Mouse (Mus musculus): ENCODE measurements around the gene Sostdc1. TPM values are rescaled to one million over a fixed set of nuclear protein-coding genes. Genes with fewer than 3 reads are reported as not detected.

The Sostdc1 gene
- total RNA-seq, 2 experiments from 2014 or later = not detected

- no peak for ATAC-seq (replicated peaks; ENCODE audit: poor library complexity, severe bottlenecking)
These were observed 50.1 kb downstream of the Sostdc1 start for GRCm38 (mm10) chr12:36364013-36364412.

Other genes starting within 250 kb of the Sostdc1 start
- gene Ankmy2, start 157.0 kb upstream of the Sostdc1 start, total RNA-seq (2014; fragmentation: Nextera tagmentation) = 22.3 and 26.5 TPM in 2 replicates
- 23.0 and 25.3 TPM in 2 replicates for gene Ankmy2, start 157.0 kb upstream of the Sostdc1 start, total RNA-seq (2017)
- 133 and 156 TPM in 2 replicates for gene Bzw2, start 156.1 kb upstream of the Sostdc1 start, total RNA-seq (2014; fragmentation: Nextera tagmentation)
- 139 and 142 TPM in 2 replicates for gene Bzw2, start 156.1 kb upstream of the Sostdc1 start, total RNA-seq (2017)
- gene Lrrc72, start 60.7 kb upstream of the Sostdc1 start, total RNA-seq (2014; fragmentation: Nextera tagmentation) = not detected in 2 replicates
- gene Lrrc72, start 60.7 kb upstream of the Sostdc1 start, total RNA-seq (2017) = not detected in 2 replicates
- 1.1 and 2.3 TPM in 2 replicates for gene Ispd, start 67.3 kb downstream of the Sostdc1 start, total RNA-seq (2014; fragmentation: Nextera tagmentation)
- gene Ispd, start 67.3 kb downstream of the Sostdc1 start, total RNA-seq (2017) = 2.6 and 3.1 TPM in 2 replicates
- not detected in 2 replicates for gene D630036H23Rik, start 68.0 kb downstream of the Sostdc1 start, total RNA-seq (2014; fragmentation: Nextera tagmentation)
- gene D630036H23Rik, start 68.0 kb downstream of the Sostdc1 start, total RNA-seq (2017) = 1.6 TPM in 1 of 2 replicates, not detected in the other